Mouse (Mus musculus): ENCODE results near the gene Gm12216. TPM values are rescaled to one million over a fixed set of nuclear protein-coding genes. Genes with fewer than 3 reads are reported as not detected.
A peak's percentile ranks its signal among the peaks of the same experiment; 100 is the strongest.

Gene Gm12216
- total RNA-seq, 1 experiment, result 0.27 TPM

- DNase-seq (ENCODE audit: low read depth, low spot score), result no peak
- H3K4me1 ChIP-seq (ENCODE audit: control insufficient read depth in 2 of 2, insufficient read depth in 2 of 2, low read length in 2 of 2, poor library complexity in 1 of 2), result peaks cover 7 to 50% of the 10 kb centered on the region in 2 experiments
- H3K9ac ChIP-seq (ENCODE audit: insufficient read depth, low read depth, low read length, poor library complexity, severe bottlenecking), result no peak overlapping the region
- TF ChIP-seq ZC3H11A (IDR thresholded peaks at IDR 0.05; ENCODE audit: borderline replicate concordance, low read depth, low read length), result no peak
- peak; percentile 88 for TF ChIP-seq ZNF384 (IDR thresholded peaks at IDR 0.05; ENCODE audit: low read depth, low read length)
- no peaks in the 10 kb centered on the region for H3K9me3 ChIP-seq (ENCODE audit: control insufficient read depth, insufficient read depth, low read depth, low read length)
- H3K27ac ChIP-seq (ENCODE audit: insufficient read depth, low read depth, low read length, poor library complexity, severe bottlenecking), result no peak overlapping the region
- in situ Hi-C loops (cut with MboI; ENCODE audit: low sequenced_read_pairs in 2 of 2, unreplicated experiment in 2 of 2), result no loop called here
- H3K4me3 ChIP-seq (ENCODE audit: insufficient read depth in 1 of 2, low read depth in 1 of 2, low read length in 2 of 2, poor library complexity in 1 of 2, severe bottlenecking in 1 of 2), result no peak overlapping the region
- H3K36me3 ChIP-seq (ENCODE audit: control insufficient read depth, insufficient read depth, low read length, poor library complexity, severe bottlenecking), result no peaks in the 10 kb centered on the region
These were observed 73.6 kb downstream of the Gm12216 start for GRCm38 (mm10) chr11:53785311-53785936.

- DNase-seq (ENCODE audit: low read depth, low spot score), result no peak
- no peaks in the 10 kb centered on the region for H3K9me3 ChIP-seq (ENCODE audit: control insufficient read depth, insufficient read depth, low read depth, low read length)
- TF ChIP-seq HCFC1 (IDR thresholded peaks at IDR 0.05; ENCODE audit: borderline replicate concordance, insufficient read depth, low read length) (no peak), ZNF384 (IDR thresholded peaks at IDR 0.05; ENCODE audit: low read depth, low read length) (no peak), MAFK (IDR thresholded peaks at IDR 0.05; ENCODE audit: insufficient read depth, low read depth, low read length) (no peak), CHD2 (IDR thresholded peaks at IDR 0.05; ENCODE audit: low read depth, low read length) (no peak), ZC3H11A (IDR thresholded peaks at IDR 0.05; ENCODE audit: borderline replicate concordance, low read depth, low read length) (no peak)
- H3K4me3 ChIP-seq (ENCODE audit: insufficient read depth in 1 of 2, low read depth in 1 of 2, low read length in 2 of 2, poor library complexity in 1 of 2, severe bottlenecking in 1 of 2), result no peak overlapping the region
- peaks cover 4% of the 10 kb centered on the region for H3K36me3 ChIP-seq (ENCODE audit: control insufficient read depth, insufficient read depth, low read length, poor library complexity, severe bottlenecking)
- no peak overlapping the region for H3K9ac ChIP-seq (ENCODE audit: insufficient read depth, low read depth, low read length, poor library complexity, severe bottlenecking)
- H3K4me1 ChIP-seq (ENCODE audit: control insufficient read depth in 2 of 2, insufficient read depth in 2 of 2, low read length in 2 of 2, poor library complexity in 1 of 2), result peaks cover 7 to 42% of the 10 kb centered on the region in 2 experiments
- H3K27ac ChIP-seq (ENCODE audit: insufficient read depth, low read depth, low read length, poor library complexity, severe bottlenecking), result peak overlapping the region; percentile 33; the same call in 1 of the 2 replicates
- in situ Hi-C loops (cut with MboI; ENCODE audit: low sequenced_read_pairs in 2 of 2, unreplicated experiment in 2 of 2), result no loop called here
These were observed 75.8 kb downstream of the Gm12216 start for GRCm38 (mm10) chr11:53783288-53783687.

- H3K27ac ChIP-seq (ENCODE audit: insufficient read depth, low read depth, low read length, poor library complexity, severe bottlenecking), result peak overlapping the region; percentile 38; the same call in 1 of the 2 replicates
- in situ Hi-C loops (cut with MboI; ENCODE audit: low sequenced_read_pairs in 2 of 2, unreplicated experiment in 2 of 2), result no loop called here
- H3K36me3 ChIP-seq (ENCODE audit: control insufficient read depth, insufficient read depth, low read length, poor library complexity, severe bottlenecking), result peaks cover 14% of the 10 kb centered on the region
- no peak overlapping the region for H3K9ac ChIP-seq (ENCODE audit: insufficient read depth, low read depth, low read length, poor library complexity, severe bottlenecking)
- no peak for TF ChIP-seq ZC3H11A (IDR thresholded peaks at IDR 0.05; ENCODE audit: borderline replicate concordance, low read depth, low read length)
- TF ChIP-seq HCFC1 (IDR thresholded peaks at IDR 0.05; ENCODE audit: borderline replicate concordance, insufficient read depth, low read length), result no peak
- TF ChIP-seq MAFK (IDR thresholded peaks at IDR 0.05; ENCODE audit: insufficient read depth, low read depth, low read length), result no peak
- no peak for TF ChIP-seq ZNF384 (IDR thresholded peaks at IDR 0.05; ENCODE audit: low read depth, low read length)
- no peak for TF ChIP-seq CHD2 (IDR thresholded peaks at IDR 0.05; ENCODE audit: low read depth, low read length)
- H3K9me3 ChIP-seq (ENCODE audit: control insufficient read depth, insufficient read depth, low read depth, low read length), result no peaks in the 10 kb centered on the region
- peaks cover 7 to 43% of the 10 kb centered on the region in 2 experiments for H3K4me1 ChIP-seq (ENCODE audit: control insufficient read depth in 2 of 2, insufficient read depth in 2 of 2, low read length in 2 of 2, poor library complexity in 1 of 2)
- no peak overlapping the region for H3K4me3 ChIP-seq (ENCODE audit: insufficient read depth in 1 of 2, low read depth in 1 of 2, low read length in 2 of 2, poor library complexity in 1 of 2, severe bottlenecking in 1 of 2)
- DNase-seq (ENCODE audit: low read depth, low spot score), result no peak
These were observed 77.1 kb downstream of the Gm12216 start for GRCm38 (mm10) chr11:53781964-53782363.

- in situ Hi-C loops (cut with MboI; ENCODE audit: low sequenced_read_pairs in 2 of 2, unreplicated experiment in 2 of 2), result no loop called here
- TF ChIP-seq CHD2 (IDR thresholded peaks at IDR 0.05; ENCODE audit: low read depth, low read length), result no peak
- no peak for TF ChIP-seq MAFK (IDR thresholded peaks at IDR 0.05; ENCODE audit: insufficient read depth, low read depth, low read length)
- TF ChIP-seq HCFC1 (IDR thresholded peaks at IDR 0.05; ENCODE audit: borderline replicate concordance, insufficient read depth, low read length), result no peak
These were observed 77.8 kb downstream of the Gm12216 start for GRCm38 (mm10) chr11:53781201-53781775.

More at GRCm38 (mm10) chr11:53781201-53781775, 77.8 kb downstream of the Gm12216 start:
- Histone ChIP-seq H3K36me3 (ENCODE audit: control insufficient read depth, insufficient read depth, low read length, poor library complexity, severe bottlenecking) (peaks cover 20% of the 10 kb centered on the region), H3K4me3 (ENCODE audit: insufficient read depth in 1 of 2, low read depth in 1 of 2, low read length in 2 of 2, poor library complexity in 1 of 2, severe bottlenecking in 1 of 2) (no peak overlapping the region), H3K4me1 (ENCODE audit: control insufficient read depth in 2 of 2, insufficient read depth in 2 of 2, low read length in 2 of 2, poor library complexity in 1 of 2) (peaks cover 7 to 41% of the 10 kb centered on the region in 2 experiments), H3K27ac (ENCODE audit: insufficient read depth, low read depth, low read length, poor library complexity, severe bottlenecking) (peak overlapping the region; percentile 70; the same call in 1 of the 2 replicates), H3K9me3 (ENCODE audit: control insufficient read depth, insufficient read depth, low read depth, low read length) (no peaks in the 10 kb centered on the region), H3K9ac (ENCODE audit: insufficient read depth, low read depth, low read length, poor library complexity, severe bottlenecking) (no peak overlapping the region)
- DNase-seq (ENCODE audit: low read depth, low spot score), result no peak

Measured in ES-E14 (cell line).